Mouse (Mus musculus) intestine, embryonic 14.5 days (tissue): Measurements from ENCODE around the gene Cacybp. TPM values are rescaled to one million over a fixed set of nuclear protein-coding genes. Genes with fewer than 3 reads are reported as not detected.

Experiments
- ATAC-seq: fragments of 200-750 bp; cut with Nextera tagmentation; replicated peaks from 2 replicates; pipeline ENCODE4 v1.8.0; 2017; ENCODE audit warnings: low read depth, moderate number of reproducible peaks, moderate TSS enrichment, moderate library complexity; ENCODE audit not compliant: low FRiP score, low TSS enrichment
- DNase-seq: peaks from one replicate; pipeline ENCODE4 v3.0.0-alpha.2; 2018; ENCODE audit warnings: low spot score
- H3K27ac ChIP-seq: fragments of 300-500 bp; sonication (generic); 2 replicates; pipeline ENCODE4 v1.5.1; 2014; ENCODE audit warnings: low read depth, mild to moderate bottlenecking, control low read depth
- H3K27me3 ChIP-seq: fragments of 300-500 bp; sonication (generic); replicated peaks from 2 replicates; pipeline ENCODE4 v1.6.1; 2014; ENCODE audit warnings: low read length, control low read depth; ENCODE audit not compliant: control insufficient read depth, insufficient read depth
- H3K36me3 ChIP-seq: fragments of 300-500 bp; sonication (generic); 2 replicates; pipeline ENCODE4 v1.6.1; 2014; ENCODE audit warnings: low read length, control low read depth; ENCODE audit not compliant: control insufficient read depth, insufficient read depth
- H3K4me1 ChIP-seq: fragments of 300-500 bp; sonication (generic); replicated peaks from 2 replicates; pipeline ENCODE4 v1.6.1; 2014; ENCODE audit warnings: low read length, control low read depth, mixed read lengths; ENCODE audit not compliant: control insufficient read depth, insufficient read depth
- H3K4me2 ChIP-seq: fragments of 300-500 bp; sonication (generic); 2 replicates; pipeline ENCODE4 v1.6.1; 2014; ENCODE audit warnings: low read length
- H3K4me3 ChIP-seq: fragments of 300-500 bp; sonication (generic); 2 replicates; pipeline ENCODE4 v1.5.1; 2014; ENCODE audit warnings: low read depth, low read length, control low read depth, mixed read lengths
- H3K9ac ChIP-seq: fragments of 300-500 bp; sonication (generic); 2 replicates; pipeline ENCODE4 v1.6.1; 2014; ENCODE audit warnings: mild to moderate bottlenecking, low read length
- H3K9me3 ChIP-seq: fragments of 300-500 bp; sonication (generic); 2 replicates; pipeline ENCODE4 v1.6.1; 2016; ENCODE audit warnings: low read length, control low read depth; ENCODE audit not compliant: control insufficient read depth
- WGBS: fragments of 180-500 bp; shearing (Covaris S2); extraction: QIAGEN DNeasy Blood & Tissue Kit; methylation state at CpG from one replicate; pipeline ENCODE4 v1.1.7; 2014; 5-methylcytosine and 5-hydroxymethylcytosine counted together
- polyA plus RNA-seq: library from polyadenylated mRNA; unstranded; fragments of >200 nt; fragmentation: Nextera tagmentation; extraction: Ambion mirVana; gene quantifications from 2 replicates; pipeline ENCODE4 v1.2.1, GENCODE M21; 2014

Cacybp gene
- polyA plus RNA-seq, 1 experiment from 2014 or later: 235 TPM

DNA sequence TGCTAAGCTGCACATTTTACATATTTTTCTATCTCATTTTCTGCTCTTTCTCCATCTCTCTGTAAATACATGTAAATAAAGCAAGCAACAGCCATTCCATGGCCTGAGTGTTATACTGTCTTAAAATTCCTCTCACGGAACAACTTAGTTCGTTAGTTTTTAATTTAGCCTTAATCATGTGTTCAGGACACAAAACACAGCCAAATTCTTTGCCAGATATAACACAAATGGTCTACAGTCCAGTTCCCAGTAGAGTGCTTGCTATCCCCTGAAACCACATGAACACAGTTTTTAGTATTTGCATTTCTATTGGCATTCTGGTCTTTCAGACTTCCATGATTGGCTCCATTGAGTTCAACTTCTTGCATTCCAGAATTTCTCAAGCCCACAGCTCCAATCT is 54.5 kb downstream of the Cacybp start:
- ATAC-seq (no peak), DNase-seq (no peak)
- Histone ChIP-seq H3K4me3 (no peak overlapping the region), H3K27me3 (no peaks in the 10 kb centered on the region), H3K4me2 (no peak overlapping the region), H3K9ac (no peak overlapping the region), H3K9me3 (no peaks in the 10 kb centered on the region), H3K4me1 (no peaks in the 10 kb centered on the region), H3K27ac (no peak overlapping the region), H3K36me3 (no peaks in the 10 kb centered on the region)
- whole genome bisulfite sequencing: 94% methylated on average over 2 of the region's 2 CpGs

GRCm38 (mm10) chr1:160153480-160153879 is 59.2 kb downstream of the Cacybp start, which contains the start of gene Tnn:
TSS of gene Tnn (minus strand) at chr1:160153580.
- H3K27ac ChIP-seq: no peak within 1 kb of the TSS
- peak within 1 kb of the TSS; percentile 1; the same call in 1 of the 2 replicates for H3K4me3 ChIP-seq
- WGBS: 37% methylated on average over 8 of the region's 8 CpGs
- 0 out of 2 replicates have a peak, but pooled peaks cover 3% of the 10 kb centered on the region for H3K4me1 ChIP-seq
- no peaks in the 10 kb centered on the region for H3K27me3 ChIP-seq
- peak within 1 kb of the TSS; percentile 30 for H3K4me2 ChIP-seq
- H3K9me3 ChIP-seq: no peaks in the 10 kb centered on the region
- ATAC-seq (no peak), DNase-seq (no peak)
- no peaks in the 10 kb centered on the region for H3K36me3 ChIP-seq
- no peak within 1 kb of the TSS for H3K9ac ChIP-seq

Other genes with a start within 250 kb of the Cacybp start
- gene 4930523C07Rik, start 168.5 kb downstream of the Cacybp start, polyA plus RNA-seq: 5.1 and 7.3 TPM in 2 replicates
- 10.5 and 11.9 TPM in 2 replicates for gene Tnn, start 59.3 kb downstream of the Cacybp start, polyA plus RNA-seq
- gene Mrps14, start 17.7 kb downstream of the Cacybp start, polyA plus RNA-seq: 262 and 276 TPM in 2 replicates